Mouse (Mus musculus): ENCODE data around the gene Abcg5.

DNA sequence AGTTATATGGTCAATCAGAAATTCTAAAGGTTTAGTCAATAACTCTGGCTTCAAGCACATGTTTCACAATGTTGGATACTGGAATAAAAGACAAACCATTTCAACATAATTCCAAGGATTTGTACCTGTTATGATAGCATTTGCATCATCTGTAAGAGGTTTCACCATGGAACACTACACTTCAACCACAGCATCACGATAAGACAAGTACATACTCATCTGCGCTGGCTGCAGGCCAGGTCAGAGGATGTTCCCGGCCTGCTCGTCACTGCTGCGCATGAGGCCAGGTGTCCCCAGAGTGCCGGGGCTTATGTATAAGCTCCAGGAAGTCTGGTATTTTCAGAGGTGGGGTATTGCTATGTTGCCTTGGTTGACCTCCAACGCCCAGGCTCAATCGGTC lies 49.8 kb upstream of the Abcg5 start:
- TF ChIP-seq EP300 (IDR thresholded peaks at IDR 0.05; ENCODE audit: insufficient read depth, low read depth, low read length) (no peak), CTCF (IDR thresholded peaks at IDR 0.05) (no peak), POLR2A (IDR thresholded peaks at IDR 0.05; ENCODE audit: insufficient read depth, low read depth, low read length) (no peak)
